Mouse (Mus musculus): Measurements from ENCODE around the gene Armh4. TPM values are rescaled to one million over a fixed set of nuclear protein-coding genes. Genes with fewer than 3 reads are reported as not detected.

Gene Armh4
- polyA plus RNA-seq, 1 experiment from 2014 or later: 23.5 TPM

Other genes starting within 250 kb of the Armh4 start
- gene Olfr722, start 118.6 kb upstream of the Armh4 start, polyA plus RNA-seq (2015; fragmentation: Nextera tagmentation; extraction: Ambion mirVana): not detected in 2 replicates
- gene Olfr723, start 148.4 kb upstream of the Armh4 start, polyA plus RNA-seq (2015; fragmentation: Nextera tagmentation; extraction: Ambion mirVana): not detected in 2 replicates
- not detected in 2 replicates for gene Olfr724, start 179.9 kb upstream of the Armh4 start, polyA plus RNA-seq (2015; fragmentation: Nextera tagmentation; extraction: Ambion mirVana)

Data from hindbrain, embryonic 15.5 days (tissue).